Mouse (Mus musculus) heart, adult 9 months (tissue): ENCODE results near the gene Tgif1.
A peak's percentile ranks its signal among the peaks of the same experiment; 100 is the strongest.

Source experiments
- DNase-seq, 2 experiments: peaks; one replicate each; pipeline ENCODE4 v3.0.0; 2022; ENCODE audit warnings: low spot score in 2 of 2

Gene Tgif1

GRCm38 (mm10) chr17:70866538-70867114, 13.3 kb upstream of the Tgif1 start:
- DNase-seq, result no peak

GRCm38 (mm10) chr17:70866029-70866428, 12.7 kb upstream of the Tgif1 start:
- no peak for DNase-seq

- no peak for DNase-seq
Measured at GRCm38 (mm10) chr17:70865060-70865604, 11.8 kb upstream of the Tgif1 start.

GRCm38 (mm10) chr17:70864645-70865044, 11.3 kb upstream of the Tgif1 start:
- no peak for DNase-seq

- no peak for DNase-seq
Measured at GRCm38 (mm10) chr17:70864117-70864516, 10.8 kb upstream of the Tgif1 start.

- no peak for DNase-seq
Measured at GRCm38 (mm10) chr17:70858814-70859213, 5.5 kb upstream of the Tgif1 start.

GRCm38 (mm10) chr17:70856871-70857415, 3.6 kb upstream of the Tgif1 start:
- no peak for DNase-seq

GRCm38 (mm10) chr17:70854021-70854420, 675 bp upstream of the Tgif1 start:
- DNase-seq, result peak; percentile 13 to 17

GRCm38 (mm10) chr17:70852686-70853386, 510 bp downstream of the Tgif1 start:
- DNase-seq, result peak; percentile 88 to 91

- DNase-seq, result peak; percentile 49 to 55
Measured at GRCm38 (mm10) chr17:70852011-70852685, 1.2 kb downstream of the Tgif1 start.

GRCm38 (mm10) chr17:70850996-70851991, 2.1 kb downstream of the Tgif1 start:
- peak; percentile 73 to 84 for DNase-seq

- DNase-seq, result peak; percentile 60 to 67
Measured at GRCm38 (mm10) chr17:70850233-70850995, 2.9 kb downstream of the Tgif1 start.

GRCm38 (mm10) chr17:70849399-70850232, 3.7 kb downstream of the Tgif1 start:
- DNase-seq, result peak; percentile 89 to 91

- peak; percentile 56 to 73 for DNase-seq
Measured at GRCm38 (mm10) chr17:70848511-70849398, 4.6 kb downstream of the Tgif1 start.

GRCm38 (mm10) chr17:70847751-70848510, 5.4 kb downstream of the Tgif1 start:
- DNase-seq, result peak; percentile 30 to 32

GRCm38 (mm10) chr17:70847086-70847485, 6.3 kb downstream of the Tgif1 start:
- DNase-seq, result peak; percentile 42 to 59

GRCm38 (mm10) chr17:70846111-70846644, 7.2 kb downstream of the Tgif1 start:
- peak; percentile 9 to 10 for DNase-seq
